Mouse (Mus musculus) right cerebral cortex, postnatal 14 days (tissue): ENCODE results near the gene 1700019D03Rik.

Experiments
- DNase-seq: peaks from one replicate; pipeline ENCODE4 v3.0.0; 2022

1700019D03Rik gene

GRCm38 (mm10) chr1:53020079-53020478, at the start of gene 1700019D03Rik:
TSS of gene 1700019D03Rik (minus strand) at chr1:53020179.
- DNase-seq, result no peak

GRCm38 (mm10) chr1:53063921-53064320, 43.9 kb upstream of the 1700019D03Rik start:
- no peak for DNase-seq

DNA sequence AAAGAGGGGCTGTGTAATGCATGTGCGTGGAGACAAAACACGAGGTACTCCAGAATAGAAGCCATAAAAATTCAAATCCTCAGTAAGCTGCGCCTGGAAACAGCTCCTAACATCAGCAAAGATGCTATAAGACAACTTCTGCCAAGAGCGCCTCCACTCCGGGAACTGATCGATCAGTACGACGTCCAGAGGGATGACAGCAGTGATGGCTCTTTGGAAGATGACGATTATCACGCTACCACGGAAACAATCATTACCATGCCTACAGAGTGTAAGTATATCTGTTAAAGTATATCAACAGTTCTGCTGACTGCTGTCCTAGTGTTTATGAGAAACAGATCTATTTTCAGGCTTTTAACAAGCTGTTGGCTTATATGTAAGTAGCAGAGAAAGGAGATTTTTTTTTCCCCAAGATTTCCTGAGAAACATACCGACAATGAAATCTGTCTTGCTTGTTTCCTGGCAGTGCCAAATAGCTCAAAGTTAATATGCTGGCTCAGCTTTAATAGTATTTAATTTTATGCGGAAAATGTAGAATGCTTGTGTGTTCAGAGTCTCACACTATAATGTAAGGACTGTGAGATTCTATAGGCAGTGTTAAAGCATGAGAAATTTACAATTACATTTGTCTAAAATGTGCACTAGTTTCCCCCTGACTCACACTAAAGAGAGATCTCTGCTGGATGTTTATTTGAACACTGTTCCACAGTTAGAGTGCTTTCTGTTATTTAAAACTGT, 42.1 kb upstream of the 1700019D03Rik start:
- DNase-seq, result peak; percentile 25

DNA sequence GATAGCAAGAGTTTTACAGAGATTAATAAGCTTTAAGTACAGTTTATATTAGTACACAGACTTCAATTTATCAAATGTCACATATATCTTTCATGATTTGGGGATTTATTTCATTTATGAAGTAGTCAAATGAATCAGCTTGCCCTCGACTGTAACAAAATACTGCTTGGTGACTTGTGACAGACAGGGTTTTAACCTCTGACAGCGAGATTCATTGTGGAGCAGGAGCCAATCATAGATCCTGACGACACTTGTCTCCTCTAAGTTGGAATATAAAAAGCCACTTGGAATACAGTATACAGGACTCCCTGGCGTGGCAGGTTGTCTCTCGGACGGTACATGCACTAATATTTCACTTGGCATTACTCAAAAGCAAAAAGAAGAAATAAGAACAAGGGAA, 41.4 kb upstream of the 1700019D03Rik start, which contains the start of gene Mstn:
TSS of gene Mstn (plus strand) at position 301 of the 400 bp plus-strand sequence.
- DNase-seq, result no peak

DNA sequence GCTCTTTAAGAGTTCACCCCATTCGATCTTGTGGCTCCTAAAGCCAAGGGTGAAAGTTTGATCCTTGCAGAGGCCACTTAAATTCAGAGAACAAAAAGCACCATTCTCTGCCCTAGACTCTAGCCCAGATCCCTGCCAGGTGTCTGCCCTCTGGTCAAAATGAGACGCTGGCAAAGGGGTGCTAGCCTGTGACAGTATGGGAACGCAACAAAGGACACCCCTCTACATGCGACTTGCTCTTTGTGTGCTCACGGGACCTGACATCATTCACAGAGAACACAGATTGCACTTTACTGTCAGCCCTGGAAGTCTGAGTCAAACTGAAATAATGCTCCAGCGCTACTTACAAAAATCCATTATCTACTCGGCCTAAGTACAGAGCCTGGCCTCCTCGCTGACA, 40.5 kb upstream of the 1700019D03Rik start:
- no peak for DNase-seq

- DNase-seq, result no peak
Measured at GRCm38 (mm10) chr1:53059106-53059505, 39.1 kb upstream of the 1700019D03Rik start.

DNA sequence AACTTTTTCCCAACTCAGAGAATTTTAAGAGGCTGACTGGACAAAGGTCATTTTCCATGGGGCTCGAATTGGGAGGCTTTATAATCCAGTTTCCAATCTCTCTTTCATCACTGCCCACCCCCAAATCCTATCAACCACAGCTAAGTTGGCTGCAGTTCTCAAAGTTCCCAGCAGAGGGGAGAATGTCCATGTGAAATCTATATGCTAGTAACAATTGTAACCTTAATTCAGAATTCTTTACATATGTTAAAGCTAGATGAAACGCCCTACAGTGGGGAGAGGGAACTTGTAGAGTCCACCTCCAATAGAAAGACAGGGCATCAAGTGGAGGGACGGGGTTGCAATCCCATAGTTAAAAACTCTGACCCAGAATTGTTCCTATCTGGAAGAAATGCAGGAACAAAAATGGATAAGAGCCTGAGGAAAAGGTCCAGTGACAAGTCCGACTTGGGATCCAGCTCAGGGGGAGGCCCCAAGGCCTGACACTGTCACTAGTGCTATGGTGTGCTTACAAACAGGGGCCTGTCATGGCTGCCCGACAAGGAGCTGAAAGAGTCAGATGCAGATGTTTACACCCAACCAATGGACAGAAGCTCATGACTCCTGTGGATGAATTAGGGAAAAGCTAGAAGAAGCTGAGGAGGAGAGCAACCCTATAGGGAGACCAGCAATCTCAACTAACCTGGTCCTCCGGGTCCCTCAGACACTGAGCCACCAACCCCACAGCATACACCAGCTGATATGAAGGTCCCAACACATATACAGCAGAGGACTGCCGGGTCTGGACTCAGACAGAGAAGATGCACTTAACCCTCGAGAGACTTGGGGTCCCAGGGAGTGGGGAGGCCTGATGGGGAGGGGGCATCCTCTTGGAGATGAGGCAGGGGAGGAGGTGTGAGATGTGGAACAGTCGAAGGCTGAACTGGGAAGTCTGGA, 33.4 kb upstream of the 1700019D03Rik start:
- peak; percentile 73 for DNase-seq

GRCm38 (mm10) chr1:53049763-53050427, 29.9 kb upstream of the 1700019D03Rik start:
- DNase-seq, result no peak

DNA sequence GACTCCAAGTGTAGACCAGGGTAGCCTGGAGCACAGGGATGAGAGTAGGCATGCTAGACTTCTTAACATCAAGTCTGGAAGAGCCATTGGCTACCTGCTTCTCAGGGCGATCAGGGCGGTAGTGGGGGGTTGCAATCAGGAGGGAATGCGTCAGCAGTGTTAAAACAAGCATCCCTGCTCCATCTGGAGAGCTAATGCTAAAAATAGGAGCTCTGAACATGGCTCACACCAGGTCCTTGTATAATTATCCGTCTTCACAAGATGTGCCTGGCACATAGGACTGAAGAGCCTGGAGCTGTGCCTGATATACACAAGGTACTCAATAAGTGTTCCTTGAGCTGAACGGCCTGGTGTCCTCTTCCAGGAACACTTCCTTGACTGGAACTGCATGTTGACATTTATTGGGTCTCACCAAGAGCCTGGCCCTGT, 17.5 kb upstream of the 1700019D03Rik start:
- no peak for DNase-seq

DNA sequence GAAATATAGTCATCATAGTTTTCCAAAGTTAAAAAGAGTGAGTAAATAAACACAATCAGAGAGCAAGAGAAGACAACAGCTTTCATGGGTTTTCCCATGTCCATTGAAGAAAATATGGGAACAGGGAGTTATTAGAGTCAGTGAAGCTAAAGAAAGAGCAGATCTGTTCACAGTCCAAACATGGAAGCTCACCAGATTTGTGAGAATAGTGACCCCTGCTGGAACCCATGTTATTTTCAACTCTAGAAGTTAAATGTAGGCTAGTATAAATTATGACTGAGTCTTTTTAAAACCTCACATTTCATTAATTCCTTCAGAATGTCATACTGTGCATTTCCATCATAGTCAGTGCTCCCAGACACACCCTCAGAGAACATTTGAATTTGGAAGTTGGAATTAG, 12.6 kb upstream of the 1700019D03Rik start:
- no peak for DNase-seq

GRCm38 (mm10) chr1:53018746-53019505, 1.1 kb downstream of the 1700019D03Rik start:
- DNase-seq, result no peak

GRCm38 (mm10) chr1:53015606-53016005, 4.4 kb downstream of the 1700019D03Rik start:
- no peak for DNase-seq

DNA sequence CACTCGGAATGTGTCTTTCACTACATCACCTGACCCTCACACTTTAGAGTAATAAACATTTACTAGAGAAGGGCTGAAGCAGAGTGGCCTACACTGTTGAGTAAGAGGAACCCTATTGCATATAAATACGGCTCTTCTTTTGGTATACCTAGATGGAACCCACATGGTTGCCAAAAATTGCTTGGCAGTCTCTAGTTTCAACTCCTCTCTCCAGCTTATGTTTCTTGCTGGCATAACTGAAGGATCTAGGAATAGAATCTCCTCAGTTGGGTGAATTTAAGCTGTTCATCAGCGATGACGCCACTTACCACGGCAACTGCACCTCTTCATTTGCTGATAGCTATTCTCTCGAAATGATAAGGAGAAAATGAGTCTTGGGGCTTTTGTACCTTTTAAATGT, 5.3 kb downstream of the 1700019D03Rik start:
- no peak for DNase-seq

GRCm38 (mm10) chr1:52986692-52987091, 33.3 kb downstream of the 1700019D03Rik start:
- DNase-seq, result peak; percentile 5

DNA sequence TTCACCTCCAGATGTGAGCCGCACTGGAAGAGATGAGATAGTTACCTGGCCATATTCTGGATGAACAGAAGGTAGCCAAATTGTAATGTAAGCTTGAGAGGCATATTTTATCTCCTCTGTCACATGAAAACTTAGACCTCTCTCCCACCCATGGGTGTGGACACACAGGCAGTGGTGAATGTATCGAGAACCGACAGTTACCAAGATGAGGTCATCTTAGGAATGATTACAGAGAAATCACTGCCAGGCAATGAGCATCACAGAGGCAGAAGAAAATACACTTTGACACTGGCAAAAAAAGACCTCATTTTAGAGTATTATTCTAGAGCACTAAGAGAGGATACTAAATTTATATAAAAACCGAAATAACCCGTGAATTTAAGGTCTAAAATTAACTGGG, 46.8 kb downstream of the 1700019D03Rik start:
- DNase-seq, result no peak

GRCm38 (mm10) chr1:52971881-52972503, 48.0 kb downstream of the 1700019D03Rik start:
- no peak for DNase-seq

DNA sequence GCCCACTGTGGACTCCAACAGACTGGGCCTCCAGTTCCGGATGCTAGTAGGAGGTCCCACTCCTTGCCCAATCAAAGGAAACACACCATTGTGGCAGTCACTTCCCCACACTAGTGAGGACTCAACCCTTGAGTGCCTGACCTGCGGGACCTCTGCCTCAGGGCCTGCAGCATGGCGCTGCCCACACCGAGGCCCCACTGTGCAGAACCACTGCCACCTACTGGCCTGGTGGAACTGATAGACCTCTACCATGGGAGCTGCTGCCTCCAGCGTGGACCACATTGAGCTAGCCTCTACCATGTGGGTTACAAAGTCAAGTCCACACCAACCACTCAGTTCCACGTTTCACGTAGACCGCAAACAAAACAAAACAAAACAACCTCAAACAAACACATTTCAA, 55.4 kb downstream of the 1700019D03Rik start:
- DNase-seq, result no peak

DNA sequence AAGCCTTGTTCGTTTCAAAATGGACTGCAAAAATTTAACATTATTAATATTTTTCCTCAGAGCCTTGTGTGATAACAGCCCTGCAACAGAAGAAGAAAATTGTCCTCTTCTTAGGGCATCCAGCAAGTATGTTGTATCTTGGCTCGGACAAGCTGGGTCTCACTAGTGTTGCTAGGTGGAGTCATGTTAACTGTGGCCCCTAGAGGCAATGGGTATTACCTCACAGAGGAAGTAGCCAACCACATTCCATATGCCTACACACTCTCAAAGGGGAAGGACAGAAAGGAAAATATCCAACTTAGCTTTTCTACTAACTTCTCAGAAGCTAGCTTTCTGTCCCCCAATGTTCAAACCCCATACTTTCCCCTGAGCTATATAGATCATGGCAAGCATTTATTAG, 56.9 kb downstream of the 1700019D03Rik start:
- no peak for DNase-seq

GRCm38 (mm10) chr1:52960191-52960590, 59.8 kb downstream of the 1700019D03Rik start:
- DNase-seq, result no peak

GRCm38 (mm10) chr1:52956746-52957145, 63.2 kb downstream of the 1700019D03Rik start:
- no peak for DNase-seq

DNA sequence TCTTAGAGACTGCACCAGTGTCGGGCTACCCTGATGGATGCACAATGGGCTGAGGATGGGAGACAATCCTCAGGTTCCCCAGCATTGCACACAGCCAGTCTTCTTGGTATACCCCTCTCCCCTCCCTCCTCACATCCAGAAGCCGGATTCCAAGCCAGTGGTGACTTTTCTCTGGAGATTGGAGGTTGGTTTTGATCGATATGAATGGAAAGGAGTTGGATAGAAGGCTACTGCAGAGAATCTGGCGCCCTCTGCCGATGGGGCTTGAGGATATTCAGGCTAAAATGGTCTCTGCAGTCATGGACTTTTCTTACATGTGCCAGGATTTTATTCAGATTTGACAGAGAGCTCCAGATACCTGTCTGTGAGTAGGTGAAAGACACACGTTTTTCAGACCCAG, 64.9 kb downstream of the 1700019D03Rik start:
- DNase-seq, result peak; percentile 65

DNA sequence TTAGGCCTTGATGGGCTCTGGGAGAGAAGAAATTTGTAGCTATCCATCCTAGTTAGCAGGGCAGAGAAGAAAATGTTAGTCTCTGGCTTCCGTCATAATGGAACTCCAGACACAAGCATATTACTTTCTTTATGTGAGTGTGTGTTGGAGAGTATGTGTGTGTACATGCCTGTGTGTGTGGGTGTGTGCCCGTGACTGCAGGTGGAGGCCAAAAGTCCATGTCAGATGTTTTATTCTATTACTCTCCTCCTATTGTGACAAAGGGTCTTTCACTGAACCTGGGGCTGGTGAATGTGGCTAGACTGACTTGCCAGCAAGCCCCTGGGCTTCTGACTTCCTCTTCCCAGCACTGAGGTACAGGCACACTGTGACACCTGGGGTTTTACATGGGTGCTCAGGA, 65.5 kb downstream of the 1700019D03Rik start:
- DNase-seq, result no peak
